Mouse (Mus musculus) frontal cortex, adult (tissue): Measurements from ENCODE around the gene Rragd.

ENCODE experiments used
- ATAC-seq: cut with Nextera tagmentation; 2 replicates; pipeline ENCODE4 v1.9.2; 2017; ENCODE audit warnings: mild to moderate bottlenecking, moderate library complexity, mixed read lengths; ENCODE audit not compliant: low TSS enrichment

Gene Rragd

DNA sequence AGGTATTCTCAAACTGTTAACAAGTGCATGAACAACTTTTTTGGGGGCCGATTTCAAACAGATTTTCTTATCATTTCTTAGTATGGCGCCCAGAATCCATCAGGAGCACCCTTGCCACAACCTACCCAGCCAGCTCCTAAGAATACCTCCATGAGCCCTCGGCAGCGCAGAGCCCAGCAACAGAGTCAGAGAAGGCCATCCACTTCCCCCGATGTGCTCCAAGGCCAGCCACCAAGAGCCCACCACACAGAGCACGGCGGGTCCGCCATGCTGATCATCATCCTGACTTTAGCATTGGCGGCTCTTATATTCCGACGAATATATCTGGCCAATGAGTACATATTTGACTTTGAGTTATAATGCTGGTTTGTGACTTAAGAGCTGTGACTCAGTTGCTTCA, 66.8 kb downstream of the Rragd start:
- no peak for ATAC-seq

DNA sequence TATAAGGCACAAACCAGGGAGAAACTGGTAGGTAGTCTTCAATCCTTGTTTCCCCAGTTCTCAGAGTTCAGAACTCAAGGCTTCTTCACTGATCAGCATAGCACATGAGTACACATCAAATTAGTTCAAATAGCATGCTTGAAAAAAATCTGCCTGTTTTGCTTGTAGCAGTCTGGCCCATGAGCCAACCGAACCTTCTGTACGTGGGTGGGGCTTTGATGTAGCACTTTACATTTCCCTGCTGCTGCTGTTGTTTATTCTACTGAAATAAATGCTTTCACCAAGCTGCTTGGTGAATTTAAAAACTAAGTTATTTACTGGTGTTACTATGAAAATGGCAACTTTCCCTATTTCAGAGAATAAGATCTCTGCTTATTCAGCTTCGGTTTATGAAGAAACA, 69.2 kb downstream of the Rragd start:
- ATAC-seq, result peak; percentile 55

DNA sequence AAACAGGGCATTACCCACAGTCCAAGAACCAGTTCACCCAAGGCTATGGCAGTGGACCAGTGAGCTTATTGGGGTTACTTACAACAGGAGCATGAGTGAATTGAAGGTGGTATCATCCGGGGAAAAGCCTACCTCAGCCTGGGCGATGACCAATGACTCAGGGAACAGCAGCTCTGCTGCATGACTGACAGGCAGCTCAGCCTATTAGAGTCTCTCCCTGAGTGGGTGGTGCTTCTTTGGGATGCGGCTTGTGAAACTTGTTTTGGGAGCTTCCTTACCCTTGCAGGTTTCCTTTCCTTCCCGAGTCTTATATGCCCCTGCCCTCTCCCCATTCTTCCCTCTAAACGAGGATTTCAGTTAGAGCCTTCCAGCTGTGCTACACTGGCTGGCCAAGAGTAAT, 69.8 kb downstream of the Rragd start:
- ATAC-seq, result 0 out of 2 replicates have a peak, but pooled peaks have one; percentile 21

DNA sequence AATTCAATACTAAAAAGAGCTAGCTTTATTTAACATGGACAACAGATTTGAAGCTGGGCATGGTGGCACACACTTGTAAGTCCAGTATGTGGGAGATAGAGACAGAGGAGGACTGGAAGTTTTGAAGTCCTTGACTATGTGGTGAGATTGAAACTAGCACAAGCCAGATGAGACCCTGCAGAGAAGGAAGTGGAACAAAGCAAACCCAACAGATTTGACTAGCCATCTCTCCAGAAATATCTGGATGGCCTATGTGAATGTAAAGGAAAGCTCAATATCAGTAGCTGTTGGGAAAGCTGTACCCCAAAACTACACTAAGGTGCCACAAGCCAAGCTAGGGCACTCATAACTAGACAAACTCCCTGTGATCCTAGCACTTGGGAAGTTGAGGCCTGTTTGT, 71.6 kb downstream of the Rragd start:
- ATAC-seq, result no peak

DNA sequence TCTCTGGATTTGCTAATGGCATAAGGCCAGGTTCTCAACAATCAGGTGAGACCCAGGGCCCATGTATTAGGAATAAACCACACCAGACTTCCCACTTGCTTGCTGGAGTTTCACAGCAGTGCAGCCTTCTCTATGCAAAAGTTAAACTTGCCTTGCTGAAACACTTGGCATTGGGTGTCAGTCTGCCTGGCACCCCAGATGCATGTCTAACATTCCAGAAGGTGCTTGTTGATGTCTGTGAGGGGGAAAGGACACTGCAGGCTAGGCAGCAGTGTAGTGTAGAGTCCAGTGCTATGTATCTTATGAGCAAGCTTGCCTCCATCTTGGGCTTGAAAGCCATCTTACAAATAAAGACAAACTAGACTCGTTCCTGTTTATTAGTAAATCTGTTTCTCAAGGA, 73.5 kb downstream of the Rragd start:
- ATAC-seq, result no peak

DNA sequence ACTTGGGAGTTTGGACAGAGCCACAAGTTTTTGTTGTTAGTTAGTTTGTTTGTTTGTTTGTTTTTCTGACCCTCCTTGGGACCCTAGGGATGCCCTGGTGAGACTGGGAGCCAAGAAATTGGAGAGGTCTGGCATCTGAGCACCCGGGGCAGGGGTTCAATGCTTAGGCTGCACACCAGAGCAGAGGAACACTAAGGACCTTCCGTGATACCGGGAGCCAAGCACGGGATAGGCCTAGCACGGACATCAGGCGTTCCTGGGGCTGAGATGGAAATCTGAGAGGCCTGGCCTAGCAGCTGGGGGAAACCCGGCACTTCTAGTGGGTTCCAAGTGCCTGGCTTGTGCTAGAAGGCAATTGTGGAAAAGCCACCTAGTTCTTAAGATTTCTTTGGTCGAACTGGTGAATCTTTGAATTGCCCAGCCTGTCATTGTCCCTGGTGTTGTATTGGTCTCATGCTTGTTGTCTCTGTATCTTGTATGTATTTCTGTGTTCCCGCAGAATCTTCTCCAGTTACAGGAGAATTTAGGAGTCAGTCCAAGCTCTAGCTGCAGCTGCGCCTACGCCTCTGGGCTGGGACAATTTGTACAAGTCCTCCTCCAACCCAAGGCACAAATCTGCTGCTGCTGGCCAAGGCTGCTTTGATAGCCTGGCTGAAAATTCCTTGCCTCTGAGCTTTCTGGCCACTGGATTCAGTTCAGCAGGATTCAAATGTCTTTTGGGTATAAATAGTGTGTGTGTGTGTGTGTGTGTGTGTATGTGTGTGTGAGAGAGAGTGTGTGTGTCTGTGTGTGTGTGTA, 75.3 kb downstream of the Rragd start:
- peak; percentile 87 for ATAC-seq

DNA sequence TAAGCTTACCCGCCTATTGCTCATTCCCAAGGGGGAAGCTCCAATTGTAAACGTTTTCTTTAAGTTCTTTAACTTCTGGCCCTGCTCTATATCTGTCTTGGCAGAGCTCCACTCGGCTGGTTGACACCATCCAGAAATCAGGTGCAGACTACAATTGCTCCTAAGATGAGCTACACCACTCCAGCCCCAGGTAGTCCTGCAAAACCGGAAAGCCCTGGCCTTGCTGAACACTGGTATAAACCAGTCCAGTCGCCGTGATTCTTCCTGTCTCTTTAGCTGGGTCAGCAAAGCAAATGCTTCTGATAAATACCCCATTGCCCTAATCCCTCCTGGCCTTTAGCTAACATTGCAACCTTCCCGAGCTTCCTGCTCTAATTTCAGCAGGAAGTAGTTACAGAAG, 78.3 kb downstream of the Rragd start:
- ATAC-seq, result no peak

DNA sequence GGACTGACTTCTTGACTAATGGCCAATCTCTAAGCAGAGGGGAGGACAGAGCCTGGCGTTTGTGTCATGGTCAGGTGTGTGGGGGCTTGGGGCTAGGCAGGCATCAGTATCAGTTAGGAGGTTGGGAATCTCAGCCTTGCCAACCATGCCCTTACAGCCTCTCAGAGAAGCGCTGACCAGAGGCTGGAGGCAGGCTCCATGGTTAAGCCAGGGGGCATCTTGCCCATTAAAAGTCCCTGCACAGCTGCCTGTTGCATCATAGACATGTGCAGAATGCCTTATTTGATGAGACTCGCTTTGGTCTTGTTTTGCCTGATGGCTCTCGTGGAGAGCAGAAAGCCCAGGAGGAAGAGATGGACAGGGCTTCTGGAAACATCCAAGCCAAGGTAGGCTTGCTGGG, 80.1 kb downstream of the Rragd start, which contains the start of gene Gabrr2:
Gene Gabrr2, plus strand, starts transcription at position 19 of the 400 bp plus-strand sequence.
- no peak for ATAC-seq

DNA sequence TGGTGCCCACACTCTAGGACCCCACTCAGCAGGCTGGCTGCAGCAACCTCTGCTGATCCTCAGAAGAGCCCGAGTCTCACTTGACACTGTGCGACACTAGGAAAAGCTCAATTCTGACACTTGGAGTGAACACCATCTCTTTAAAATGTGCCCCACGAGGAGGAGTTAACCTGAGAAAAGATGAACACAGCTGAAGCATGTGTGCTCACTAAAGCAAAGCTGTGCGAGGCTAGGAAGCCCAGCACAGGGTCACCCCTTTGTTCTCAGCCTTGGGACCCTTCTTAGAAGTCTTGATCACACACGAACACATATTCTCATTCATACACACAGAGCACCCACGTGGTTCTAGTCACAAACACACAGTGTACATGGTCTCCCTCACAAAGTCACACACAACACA, 82.1 kb downstream of the Rragd start:
- ATAC-seq, result no peak

DNA sequence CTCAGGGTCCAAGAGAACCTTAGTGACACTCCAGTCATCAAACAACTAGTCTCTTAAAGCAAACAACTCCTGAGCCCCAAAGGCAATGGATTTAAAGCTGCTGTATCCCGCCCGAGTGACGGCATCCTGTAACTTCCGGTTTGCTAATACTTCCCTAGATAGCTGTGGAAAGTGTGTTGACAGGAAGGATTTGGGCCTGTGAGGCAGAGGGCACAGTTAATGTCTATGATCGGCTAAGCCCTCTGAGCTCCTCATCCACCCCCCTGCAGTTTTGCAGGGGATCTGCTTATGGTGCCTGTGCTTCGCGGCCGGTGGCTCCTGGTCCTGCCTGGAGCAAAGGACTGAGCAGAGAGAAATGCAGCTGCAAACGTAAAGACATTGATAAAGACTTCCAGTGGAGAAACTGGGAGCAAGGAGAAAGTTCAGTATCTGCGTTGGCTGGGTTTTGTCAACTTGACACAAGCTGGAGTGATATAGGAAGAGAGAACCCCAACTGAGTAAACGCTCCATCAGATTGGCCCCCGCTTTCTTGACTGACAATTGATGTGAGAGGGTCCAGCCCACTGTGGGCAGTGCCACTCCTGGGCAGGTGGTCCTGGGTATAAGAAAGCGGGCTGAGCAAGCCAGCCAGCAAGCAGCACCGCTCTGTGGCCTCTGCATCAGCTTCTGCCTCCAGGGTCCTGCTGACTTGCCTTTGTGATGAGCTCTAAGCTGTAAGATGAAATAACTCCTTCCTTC, 83.6 kb downstream of the Rragd start:
- ATAC-seq, result no peak

DNA sequence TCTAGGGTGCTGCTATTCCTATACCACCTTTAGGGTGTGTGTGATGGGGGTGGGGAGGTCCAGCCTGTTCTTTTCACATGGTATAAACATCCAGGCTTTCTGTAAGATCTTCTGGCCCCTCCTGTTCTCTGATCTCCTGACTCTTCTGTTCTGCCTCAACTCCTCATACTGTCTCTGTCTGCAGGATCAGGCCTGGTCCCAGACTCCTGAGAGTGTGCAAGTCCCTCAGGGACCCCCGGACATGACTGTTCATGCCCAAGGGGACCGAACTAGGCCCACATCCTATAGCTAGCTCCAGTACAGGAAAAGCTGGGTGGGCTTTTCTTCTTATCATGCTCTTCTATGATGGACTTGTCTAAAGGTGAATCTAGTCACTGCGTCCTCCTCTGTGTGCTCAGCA, 84.5 kb downstream of the Rragd start:
- ATAC-seq, result no peak

DNA sequence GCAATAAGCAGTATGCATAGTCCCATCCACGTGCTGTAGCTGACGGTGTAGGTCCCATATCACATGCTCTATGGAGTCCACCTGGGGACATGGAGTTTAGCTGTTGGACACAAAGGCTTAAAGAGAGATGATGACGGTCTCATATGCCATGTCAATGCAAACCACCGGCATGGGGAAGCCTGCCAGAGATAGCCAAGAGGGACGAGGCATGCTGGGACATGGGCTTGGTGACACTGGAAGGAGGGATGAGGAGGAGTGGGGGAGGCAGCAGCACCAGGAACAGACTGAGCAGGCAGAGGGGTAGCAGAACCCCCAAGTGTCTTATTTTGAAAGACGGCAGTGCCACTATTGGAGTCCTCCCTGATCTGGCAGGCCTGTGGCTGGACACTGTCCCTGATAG, 85.0 kb downstream of the Rragd start:
- ATAC-seq, result no peak

DNA sequence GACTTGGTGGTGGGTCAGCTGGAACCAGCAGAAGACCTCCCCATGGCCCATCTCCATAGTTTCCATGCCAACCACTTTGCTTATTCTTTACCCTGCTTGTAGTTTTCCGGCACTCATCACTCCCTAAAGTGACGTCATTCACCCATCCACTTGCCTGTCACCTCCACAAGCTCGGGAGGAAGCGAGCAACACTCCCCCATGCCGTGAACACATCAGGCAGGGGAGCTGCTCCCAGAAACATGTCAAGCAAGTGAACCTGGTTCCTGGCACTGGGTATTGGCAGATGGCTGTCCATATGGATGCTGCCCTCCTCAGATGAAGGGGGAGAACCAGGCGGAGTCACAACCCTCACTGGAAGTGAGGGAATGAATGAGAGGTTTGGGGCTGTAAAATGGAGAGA, 86.1 kb downstream of the Rragd start:
- ATAC-seq, result peak; percentile 82

DNA sequence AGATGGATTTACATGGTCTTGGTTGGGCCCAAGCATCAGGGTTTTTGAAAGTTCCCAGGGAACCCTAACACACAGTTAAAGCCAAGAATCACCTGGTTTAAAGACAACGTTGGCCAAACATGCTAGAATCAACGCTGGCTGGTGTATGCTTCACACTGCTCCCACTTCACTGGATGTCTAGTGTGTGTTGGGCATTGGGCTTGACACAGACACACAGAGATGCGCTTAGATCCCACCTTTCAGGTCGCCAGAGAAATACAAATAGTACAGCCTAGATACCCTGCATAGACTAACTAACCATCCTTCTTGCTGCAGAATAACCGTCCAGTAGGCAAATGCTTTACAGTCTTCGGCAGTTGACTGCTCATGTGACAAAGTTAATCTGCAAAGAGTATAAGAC, 87.5 kb downstream of the Rragd start:
- ATAC-seq, result no peak

DNA sequence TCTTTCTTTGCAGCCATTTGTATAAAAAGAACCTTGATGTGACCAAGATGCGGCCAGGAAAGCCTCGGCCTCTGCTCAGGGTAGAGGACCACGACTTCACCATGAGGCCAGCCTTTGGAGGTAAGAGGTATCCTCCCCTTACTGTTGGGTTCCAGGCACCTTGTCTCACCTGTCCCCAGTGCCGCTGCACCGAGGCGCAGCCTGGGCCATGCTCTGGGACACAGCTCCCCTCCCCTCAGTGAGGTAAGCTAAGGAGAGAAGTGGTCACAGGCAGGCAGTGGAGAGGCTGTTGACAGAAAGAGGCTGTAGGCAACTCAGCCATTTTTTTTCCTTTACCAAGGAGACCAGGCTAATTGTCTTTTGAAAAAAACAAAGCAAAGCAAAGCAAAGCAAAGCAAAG, 88.5 kb downstream of the Rragd start:
- no peak for ATAC-seq
